Mouse (Mus musculus): ENCODE results near the gene Gin1.

DNA sequence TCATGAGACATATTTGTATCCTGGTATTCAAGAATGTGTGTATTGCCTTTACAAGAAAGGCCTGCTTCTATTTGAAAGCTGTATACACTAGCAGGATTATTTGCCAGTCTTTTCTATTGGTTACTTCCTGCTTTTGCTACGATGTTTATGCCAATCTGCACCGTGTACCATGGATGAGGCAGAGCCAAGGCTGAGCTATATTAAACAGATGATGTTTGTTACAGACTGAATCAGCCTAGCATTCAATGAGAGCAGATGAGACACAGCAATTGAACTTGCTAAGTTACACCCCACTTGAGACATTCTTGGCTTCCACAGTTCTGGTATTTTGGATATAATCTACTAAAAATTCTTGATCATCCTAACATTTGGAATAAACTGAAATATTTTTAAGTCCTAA lies 57.6 kb downstream of the Gin1 start:
- TF ChIP-seq CTCF (IDR thresholded peaks at IDR 0.05; ENCODE audit: low read depth) = no peak
- TF ChIP-seq EP300 (IDR thresholded peaks at IDR 0.05; ENCODE audit: low read depth) = no peak

Measured in heart, postnatal 0 days (tissue).